Mouse (Mus musculus): ENCODE data around the gene Hbs1l.

The Hbs1l gene

GRCm38 (mm10) chr10:21304672-21305632, 9.2 kb downstream of the Hbs1l start:
- no peak for DNase-seq (ENCODE audit: low spot score in 2 of 2)

GRCm38 (mm10) chr10:21313732-21314131, 18.0 kb downstream of the Hbs1l start:
- DNase-seq (ENCODE audit: low spot score in 2 of 2): no peak

DNA sequence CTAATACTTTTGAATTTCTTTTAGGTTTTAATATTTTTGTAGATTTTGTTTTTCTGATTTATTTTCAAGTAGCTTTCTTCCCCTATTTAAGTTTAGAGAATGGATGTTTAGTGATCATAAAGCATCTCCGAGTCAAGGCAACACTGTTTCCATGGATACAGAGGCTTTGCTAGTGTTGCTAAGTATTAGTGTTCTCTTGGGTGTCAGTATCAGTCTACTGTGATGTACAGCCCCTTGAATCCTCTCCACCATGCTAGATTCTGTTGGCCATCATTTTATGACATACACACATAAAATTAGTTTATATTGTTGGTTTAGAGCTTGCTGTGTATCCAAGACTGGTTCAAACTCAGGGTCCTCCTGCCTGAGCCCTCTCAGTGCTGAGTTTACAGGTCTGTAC, 20.3 kb downstream of the Hbs1l start:
- no peak for DNase-seq (ENCODE audit: low spot score in 2 of 2)

DNA sequence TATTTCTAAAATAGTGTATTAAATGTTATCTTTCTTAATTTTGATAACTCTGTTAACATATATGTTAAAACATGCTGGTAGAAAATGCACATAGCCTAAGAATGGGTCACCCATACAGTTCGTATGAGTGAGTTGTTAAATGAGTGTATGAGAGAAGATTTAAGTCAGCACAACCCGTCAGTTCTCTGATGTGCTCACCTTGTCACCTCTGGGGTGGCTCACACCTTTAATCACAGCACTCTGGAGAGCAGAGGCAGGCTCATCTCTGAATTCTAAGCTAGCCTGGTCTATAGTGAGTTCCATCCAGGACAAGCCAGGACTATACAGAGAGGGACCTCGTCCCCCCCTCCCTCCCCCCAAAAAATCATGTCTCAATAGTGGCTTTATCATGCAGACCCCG, 22.5 kb downstream of the Hbs1l start:
- no peak for DNase-seq (ENCODE audit: low spot score in 2 of 2)

DNA sequence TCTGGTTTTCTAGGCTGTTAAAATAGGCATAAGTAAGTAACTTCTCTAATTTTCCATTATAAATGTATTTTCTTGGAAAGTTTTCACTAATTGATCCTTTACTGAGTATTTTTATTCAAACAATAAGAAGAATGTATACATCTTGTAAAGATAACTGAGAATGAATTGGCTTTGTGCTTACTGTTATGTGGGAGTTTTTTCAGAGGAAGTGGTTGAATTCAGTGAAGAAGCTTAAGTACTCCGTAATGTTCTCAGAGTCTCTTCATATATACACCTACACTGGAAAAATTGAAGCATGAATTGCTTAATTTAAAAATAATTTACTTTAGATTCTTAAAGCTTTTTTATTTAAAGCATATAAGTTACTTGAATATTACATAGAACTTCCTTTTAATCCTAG, 23.2 kb downstream of the Hbs1l start:
- no peak for DNase-seq (ENCODE audit: low spot score in 2 of 2)

GRCm38 (mm10) chr10:21320601-21321000, 24.8 kb downstream of the Hbs1l start:
- DNase-seq (ENCODE audit: low spot score in 2 of 2): peak; percentile 21 to 39

DNA sequence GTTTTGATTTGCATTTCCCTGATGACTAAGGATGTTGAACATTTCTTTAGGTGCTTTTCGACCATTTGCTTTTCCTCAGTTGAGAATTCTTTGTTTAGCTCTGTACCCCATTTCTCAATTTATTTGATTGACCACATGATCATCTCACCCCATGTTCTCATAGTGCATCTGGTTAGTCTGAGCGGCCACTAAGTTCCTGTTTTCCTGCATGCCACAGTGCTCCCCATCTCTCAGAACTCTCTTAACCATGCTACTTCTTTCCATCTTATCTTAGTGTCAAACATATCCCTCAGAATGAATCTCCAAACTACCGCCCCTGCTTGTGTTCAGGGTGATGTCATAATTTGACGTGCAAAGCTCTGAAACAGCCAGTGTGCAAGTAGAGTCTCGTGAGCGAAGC, 30.6 kb downstream of the Hbs1l start:
- no peak for DNase-seq (ENCODE audit: low spot score in 2 of 2)

DNA sequence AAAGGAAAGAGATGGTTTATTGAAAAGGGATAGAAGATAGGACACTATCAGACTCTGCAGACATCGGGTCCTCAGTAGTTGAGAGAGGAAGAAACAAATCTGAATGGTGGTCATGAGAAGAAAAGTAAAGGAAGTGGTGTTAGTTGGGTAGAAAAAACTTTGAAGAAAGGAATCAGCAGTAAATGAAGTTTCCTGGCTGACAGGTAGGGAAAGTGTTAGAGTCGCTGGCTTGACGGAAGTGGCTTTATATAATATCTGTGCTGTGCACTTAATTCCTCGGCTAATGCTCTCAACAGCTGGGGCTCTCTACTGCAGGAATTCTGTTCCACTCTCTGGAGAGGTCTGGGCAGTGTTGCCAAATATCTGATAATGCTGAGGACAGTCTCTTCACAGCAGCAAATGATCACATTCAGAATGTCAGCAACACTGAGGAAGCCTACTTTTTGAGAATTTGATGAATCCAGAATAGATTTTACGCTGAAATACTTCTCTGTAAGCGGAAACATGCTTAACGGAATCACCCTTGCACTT, 31.9 kb downstream of the Hbs1l start:
- DNase-seq (ENCODE audit: low spot score in 2 of 2): no peak

GRCm38 (mm10) chr10:21334349-21335105, 38.7 kb downstream of the Hbs1l start:
- DNase-seq (ENCODE audit: low spot score in 2 of 2): no peak

DNA sequence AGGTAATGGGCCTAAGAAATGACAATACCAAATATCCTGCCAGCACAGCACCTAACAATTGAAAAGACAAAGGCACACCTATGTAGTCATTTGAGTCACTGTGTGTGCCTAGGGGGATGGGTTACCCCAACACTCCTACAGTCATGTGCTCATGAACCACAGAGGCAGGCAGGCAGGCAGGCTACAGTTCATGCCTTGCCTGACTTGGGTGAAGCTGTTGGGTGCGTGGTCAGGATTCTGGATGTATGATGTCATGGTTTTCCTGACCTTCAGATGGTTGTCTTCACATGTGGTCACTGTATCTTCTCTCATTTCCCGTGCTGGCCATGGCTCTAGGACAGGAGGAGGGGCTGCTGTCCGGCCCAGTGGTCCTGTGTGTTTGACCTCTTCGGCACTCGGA, 39.8 kb downstream of the Hbs1l start:
- no peak for DNase-seq (ENCODE audit: low spot score in 2 of 2)

DNA sequence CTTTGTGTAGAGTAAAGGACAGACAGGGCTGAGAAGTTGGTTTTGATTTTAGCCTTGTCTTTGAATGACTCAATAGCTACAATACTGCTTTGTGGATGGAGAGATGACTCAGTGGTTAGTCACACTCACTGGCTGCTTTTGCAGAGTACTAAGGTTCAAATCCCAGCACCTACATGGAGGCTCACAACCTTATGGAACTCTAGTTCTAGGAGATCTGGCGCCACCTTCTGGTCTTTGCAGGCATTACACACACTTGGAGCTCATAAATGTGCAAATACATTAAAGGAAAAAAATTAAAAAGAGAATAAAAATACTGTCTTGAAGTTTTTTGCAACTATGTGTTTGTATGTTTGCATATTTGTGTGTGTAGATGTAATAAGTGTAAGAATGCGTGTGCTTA, 41.4 kb downstream of the Hbs1l start:
- DNase-seq (ENCODE audit: low spot score in 2 of 2): no peak

- DNase-seq (ENCODE audit: low spot score in 2 of 2): no peak
These were observed 45.9 kb downstream of the Hbs1l start for GRCm38 (mm10) chr10:21341706-21342105.

DNA sequence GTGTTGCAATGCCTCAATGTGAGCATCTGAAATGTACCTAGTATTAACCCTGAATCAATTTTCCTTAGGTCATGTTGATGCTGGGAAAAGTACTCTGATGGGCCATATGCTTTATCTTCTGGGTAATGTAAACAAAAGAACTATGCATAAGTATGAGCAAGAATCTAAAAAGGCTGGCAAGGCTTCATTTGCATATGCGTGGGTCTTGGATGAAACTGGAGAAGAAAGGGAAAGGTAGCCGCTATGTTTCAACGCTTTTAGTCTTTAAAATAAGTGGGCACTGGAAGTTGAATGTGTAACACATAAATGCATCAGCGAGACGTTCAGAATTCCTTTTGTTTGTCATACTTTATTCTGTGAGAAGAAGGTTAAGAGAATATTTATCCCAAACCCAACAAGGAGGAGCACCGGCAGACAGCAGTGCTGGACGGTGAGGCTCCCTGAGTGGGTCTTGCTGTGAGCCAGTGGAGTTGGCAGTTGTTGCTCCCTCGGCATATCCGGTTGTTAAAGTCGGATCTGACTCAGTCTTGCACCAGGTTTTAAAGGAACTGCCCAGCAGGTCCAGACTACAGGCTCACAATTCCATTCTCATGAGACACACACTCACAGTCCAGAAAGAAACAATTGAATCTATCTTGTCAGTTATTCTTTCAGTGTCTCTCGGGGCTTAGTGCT, 46.7 kb downstream of the Hbs1l start:
- peak; percentile 25 to 35 for DNase-seq (ENCODE audit: low spot score in 2 of 2)

DNA sequence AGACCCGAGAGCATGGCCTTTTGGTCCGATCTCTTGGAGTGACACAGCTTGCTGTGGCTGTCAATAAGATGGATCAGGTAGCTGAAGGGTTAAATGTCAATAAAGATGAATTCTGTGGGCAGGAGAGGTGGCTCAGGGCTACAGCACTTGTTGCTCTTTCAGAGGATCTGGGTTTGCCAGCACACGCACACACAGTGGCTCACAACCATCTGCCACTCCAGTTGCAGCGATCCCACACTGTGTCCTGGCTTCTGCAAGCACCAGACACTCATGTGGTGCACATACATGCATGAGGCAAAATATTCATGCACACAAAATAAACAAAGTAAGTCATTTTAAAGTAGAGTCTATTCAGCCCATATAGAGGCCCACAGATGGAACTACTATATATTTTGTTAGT, 51.6 kb downstream of the Hbs1l start:
- no peak for DNase-seq (ENCODE audit: low spot score in 2 of 2)

DNA sequence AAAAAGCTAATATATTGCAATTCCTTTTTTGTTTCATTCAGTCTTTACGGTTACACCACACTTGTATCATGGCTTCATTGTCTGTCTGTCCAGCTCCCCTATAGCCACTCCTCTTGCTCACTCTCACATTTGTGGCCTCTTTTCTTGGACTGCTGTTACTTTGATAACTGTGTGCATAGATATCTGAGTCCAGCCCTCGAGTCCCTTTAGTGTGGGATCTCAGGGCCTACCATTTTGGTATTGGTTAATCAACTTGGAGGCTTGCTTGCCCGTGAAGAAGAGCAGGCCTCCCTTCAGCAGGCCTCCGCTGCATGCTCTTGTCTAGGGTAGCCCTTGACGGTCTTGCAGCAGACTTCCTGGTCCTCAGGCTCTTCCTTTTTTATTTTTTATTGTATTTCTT, 53.7 kb downstream of the Hbs1l start:
- no peak for DNase-seq (ENCODE audit: low spot score in 2 of 2)

DNA sequence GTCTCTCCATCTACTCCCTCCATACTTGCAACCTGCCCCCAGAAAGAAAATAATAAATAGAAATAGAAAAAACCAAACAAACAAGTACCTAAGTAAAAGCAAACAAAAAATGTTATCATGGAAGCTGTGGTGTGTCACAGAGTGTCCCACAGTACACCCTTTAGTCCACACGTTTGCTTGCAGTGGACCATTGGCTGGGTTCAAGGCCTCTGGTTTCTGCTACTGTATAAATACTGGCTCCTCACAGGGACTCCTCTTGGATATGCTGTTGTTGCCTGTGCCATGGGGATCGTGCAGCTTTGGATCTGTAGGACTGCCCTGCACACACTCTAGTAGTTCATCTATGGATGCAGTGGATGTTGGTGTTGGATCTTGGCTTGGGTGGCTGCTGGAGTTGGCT, 54.2 kb downstream of the Hbs1l start:
- DNase-seq (ENCODE audit: low spot score in 2 of 2): no peak

GRCm38 (mm10) chr10:21350531-21351515, 55.0 kb downstream of the Hbs1l start:
- DNase-seq (ENCODE audit: low spot score in 2 of 2): no peak

DNA sequence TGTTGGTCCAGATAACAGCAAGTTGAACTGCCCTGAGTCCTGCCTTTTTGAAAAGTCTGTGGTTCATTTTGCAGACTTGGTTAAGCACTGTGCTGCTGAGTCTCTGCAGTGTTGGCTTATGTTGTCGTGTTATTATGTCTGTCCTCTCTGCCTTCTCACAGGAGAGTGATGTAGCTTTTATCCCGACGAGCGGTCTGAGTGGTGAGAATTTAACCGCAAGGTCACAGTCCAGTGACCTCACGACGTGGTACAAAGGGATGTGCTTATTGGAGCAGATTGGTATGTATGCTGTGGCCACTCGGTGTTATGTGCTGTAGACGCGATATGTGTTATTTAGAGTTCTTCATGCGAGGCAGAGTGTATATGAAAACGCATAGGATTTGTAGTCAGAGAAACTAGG, 56.0 kb downstream of the Hbs1l start:
- DNase-seq (ENCODE audit: low spot score in 2 of 2): no peak

DNA sequence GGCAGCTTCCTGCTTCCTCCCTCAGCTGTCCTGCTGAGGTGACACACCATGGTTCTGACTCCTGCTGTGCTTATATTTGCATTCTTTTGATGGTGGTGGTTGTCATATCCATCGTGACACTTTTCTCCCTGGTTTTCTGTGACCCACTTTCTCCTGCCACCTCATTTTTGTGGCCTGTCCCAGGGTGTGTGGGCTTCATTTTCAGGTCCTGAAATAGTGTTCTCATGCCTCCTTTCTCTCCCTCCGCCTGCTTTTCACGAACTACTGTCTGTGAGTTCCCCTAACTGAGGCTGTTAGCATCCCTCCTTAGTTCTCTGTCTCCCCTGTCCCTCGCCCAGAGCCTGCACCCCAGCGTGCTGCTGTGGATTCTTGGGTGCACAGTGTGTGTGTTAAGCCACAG, 58.1 kb downstream of the Hbs1l start:
- DNase-seq (ENCODE audit: low spot score in 2 of 2): peak in 1 of 2 experiments; percentile 34

GRCm38 (mm10) chr10:21354506-21354905, 58.7 kb downstream of the Hbs1l start:
- DNase-seq (ENCODE audit: low spot score in 2 of 2): no peak

GRCm38 (mm10) chr10:21357986-21358385, 62.2 kb downstream of the Hbs1l start:
- DNase-seq (ENCODE audit: low spot score in 2 of 2): no peak

All from right cerebral cortex, adult 2 months (tissue).